Mouse (Mus musculus) cerebral cortex, adult 2 months (tissue): ENCODE measurements around the gene Chst12.

ENCODE experiments used
- WGBS: fragments of 180-500 bp; shearing (Covaris S2); methylation state at CpG from one replicate; pipeline ENCODE4 v1.1.7; 2018; 5-methylcytosine and 5-hydroxymethylcytosine counted together

The Chst12 gene

GRCm38 (mm10) chr5:140517159-140517920, 12.0 kb downstream of the Chst12 start:
- WGBS = 77% methylated on average over 21 of the region's 21 CpGs

GRCm38 (mm10) chr5:140517921-140518230, 12.5 kb downstream of the Chst12 start:
- 46% methylated on average over 4 of the region's 4 CpGs for WGBS

- 96% methylated on average over 1 of the region's 1 CpGs for WGBS
These were observed 15.8 kb downstream of the Chst12 start for GRCm38 (mm10) chr5:140521196-140521595.

- WGBS = 56% methylated on average over 2 of the region's 2 CpGs
These were observed 21.4 kb downstream of the Chst12 start for GRCm38 (mm10) chr5:140526754-140527153.

GRCm38 (mm10) chr5:140538111-140538683, 32.8 kb downstream of the Chst12 start:
- 85% methylated on average over 13 of the region's 13 CpGs for WGBS

- 13% methylated on average over 8 of the region's 8 CpGs for WGBS
These were observed 34.8 kb downstream of the Chst12 start for GRCm38 (mm10) chr5:140540106-140540505.

GRCm38 (mm10) chr5:140542811-140543575, 37.6 kb downstream of the Chst12 start:
- WGBS = 50% methylated on average over 9 of the region's 9 CpGs

GRCm38 (mm10) chr5:140545651-140546050, 40.3 kb downstream of the Chst12 start:
- WGBS = 70% methylated on average over 6 of the region's 6 CpGs

GRCm38 (mm10) chr5:140546332-140546731, 41.0 kb downstream of the Chst12 start:
- WGBS = 83% methylated on average over 19 of the region's 19 CpGs

- WGBS = 14% methylated on average over 17 of the region's 17 CpGs
These were observed 44.1 kb downstream of the Chst12 start for GRCm38 (mm10) chr5:140549306-140550047.

- 89% methylated on average over 7 of the region's 7 CpGs for WGBS
These were observed 48.4 kb downstream of the Chst12 start for GRCm38 (mm10) chr5:140553719-140554118.

GRCm38 (mm10) chr5:140556859-140557258, 51.5 kb downstream of the Chst12 start:
- 73% methylated on average over 3 of the region's 3 CpGs for WGBS

- WGBS = 80% methylated on average over 9 of the region's 9 CpGs
These were observed 57.3 kb downstream of the Chst12 start for GRCm38 (mm10) chr5:140562601-140563000.

- 96% methylated on average over 4 of the region's 4 CpGs for WGBS
These were observed 59.5 kb downstream of the Chst12 start, which contains the start of gene Grifin for GRCm38 (mm10) chr5:140564896-140565295. Gene Grifin (minus strand): TSS chr5:140565071.

GRCm38 (mm10) chr5:140565451-140565850, 60.1 kb downstream of the Chst12 start:
- WGBS = 54% methylated on average over 5 of the region's 5 CpGs

- 68% methylated on average over 6 of the region's 6 CpGs for WGBS
These were observed 60.5 kb downstream of the Chst12 start for GRCm38 (mm10) chr5:140565856-140566255.

GRCm38 (mm10) chr5:140566271-140566670, 60.9 kb downstream of the Chst12 start:
- 96% methylated on average over 4 of the region's 4 CpGs for WGBS

- 22% methylated on average over 11 of the region's 11 CpGs for WGBS
These were observed 62.0 kb downstream of the Chst12 start for GRCm38 (mm10) chr5:140567321-140567720.

- 78% methylated on average over 5 of the region's 5 CpGs for WGBS
These were observed 62.4 kb downstream of the Chst12 start for GRCm38 (mm10) chr5:140567751-140568150.

- 25% methylated on average over 10 of the region's 10 CpGs for WGBS
These were observed 63.1 kb downstream of the Chst12 start for GRCm38 (mm10) chr5:140568321-140568970.

- WGBS = 87% methylated on average over 16 of the region's 16 CpGs
These were observed 63.8 kb downstream of the Chst12 start for GRCm38 (mm10) chr5:140569032-140569595.
